Mouse (Mus musculus) MEL (cell line): ENCODE data around the gene Mrps17. TPM values are rescaled to one million over a fixed set of nuclear protein-coding genes. Genes with fewer than 3 reads are reported as not detected.

Source experiments
- DNase-seq: peaks from one replicate; pipeline ENCODE4 v3.0.0; 2011; ENCODE audit warnings: low read depth, low spot score
- H3K27ac ChIP-seq: 2 replicates; pipeline ENCODE4 v1.5.1; 2012; ENCODE audit warnings: low read depth, mild to moderate bottlenecking, control low read depth, low read length, moderate library complexity; ENCODE audit not compliant: control insufficient read depth
- H3K27me3 ChIP-seq, 2 experiments: fragments of 150-350 bp in 1 of 2; sonication (generic) in 1 of 2; 2 replicates each; pipeline ENCODE4 v1.6.1; 2012; ENCODE audit warnings: low read length in 2 of 2, mild to moderate bottlenecking in 2 of 2, improper control_type of control experiment in 1 of 2, moderate library complexity in 1 of 2; ENCODE audit not compliant: insufficient read depth in 2 of 2, control insufficient read depth in 1 of 2
- H3K36me3 ChIP-seq, 2 experiments: 2 replicates each; pipeline ENCODE4 v1.6.1; 2012 to 2014; ENCODE audit warnings: low read length in 2 of 2, improper control_type of control experiment in 1 of 2, inconsistent platforms in 1 of 2, mild to moderate bottlenecking in 1 of 2; ENCODE audit not compliant: insufficient read depth in 2 of 2, control insufficient read depth in 1 of 2
- H3K4me1 ChIP-seq, 2 experiments: fragments of 150-350 bp in 1 of 2; sonication (generic) in 1 of 2; 2 replicates each; pipeline ENCODE4 v1.6.1; 2012; ENCODE audit warnings: low read length in 2 of 2, improper control_type of control experiment in 1 of 2, mild to moderate bottlenecking in 1 of 2; ENCODE audit not compliant: insufficient read depth in 2 of 2, control insufficient read depth in 1 of 2
- H3K4me3 ChIP-seq, 2 experiments: fragments of 150-350 bp in 1 of 2; sonication (generic) in 1 of 2; 2 replicates each; pipeline ENCODE4 v1.5.1; 2012; ENCODE audit warnings: low read depth in 2 of 2, low read length in 2 of 2, mild to moderate bottlenecking in 2 of 2, moderate library complexity in 2 of 2, control low read depth in 1 of 2, improper control_type of control experiment in 1 of 2; ENCODE audit not compliant: control insufficient read depth in 1 of 2, insufficient read depth in 1 of 2
- H3K79me2 ChIP-seq: 2 replicates; pipeline ENCODE4 v1.6.1; 2012; ENCODE audit warnings: mild to moderate bottlenecking, low read length, moderate library complexity; ENCODE audit not compliant: control insufficient read depth, poor library complexity, insufficient read depth
- H3K9ac ChIP-seq: 2 replicates; pipeline ENCODE4 v1.6.1; 2012; ENCODE audit warnings: low read depth, mild to moderate bottlenecking, control low read depth, low read length, moderate library complexity; ENCODE audit not compliant: control insufficient read depth, poor library complexity, severe bottlenecking
- H3K9me3 ChIP-seq: fragments of 150-350 bp; sonication (generic); replicated peaks from 2 replicates; pipeline ENCODE4 v1.6.1; 2012; ENCODE audit warnings: mild to moderate bottlenecking, low read length, improper control_type of control experiment, moderate library complexity; ENCODE audit not compliant: insufficient read depth
- BHLHE40 ChIP-seq: IDR thresholded peaks from 2 replicates; pipeline ENCODE4 v1.6.1; 2012; ENCODE audit warnings: low read depth, mild to moderate bottlenecking, inconsistent platforms, low read length, improper control_type of control experiment, borderline replicate concordance
- CHD2 ChIP-seq: IDR thresholded peaks from 2 replicates; pipeline ENCODE4 v1.6.1; 2011; ENCODE audit warnings: low read length, improper control_type of control experiment
- CTCF ChIP-seq, 3 experiments: IDR thresholded peaks in 2 of 3; conservative IDR thresholded peaks in 1 of 3; 2 replicates each; pipeline ENCODE4 v1.5.1; 2011 to 2012; ENCODE audit warnings: low read length in 3 of 3, low read depth in 2 of 3, mild to moderate bottlenecking in 2 of 3, improper control_type of control experiment in 1 of 3, inconsistent platforms in 1 of 3, mixed read lengths in 1 of 3, moderate library complexity in 1 of 3; ENCODE audit not compliant: control insufficient read depth in 1 of 3, insufficient read depth in 1 of 3, poor library complexity in 1 of 3, severe bottlenecking in 1 of 3
- E2F4 ChIP-seq: IDR thresholded peaks from 2 replicates; pipeline ENCODE4 v1.6.1; 2011; ENCODE audit warnings: low read depth, low read length, improper control_type of control experiment, borderline replicate concordance
- EP300 ChIP-seq, 2 experiments: IDR thresholded peaks; 2 replicates each; pipeline ENCODE4 v1.6.1; 2011; ENCODE audit warnings: improper control_type of control experiment in 2 of 2, low read length in 2 of 2, low read depth in 1 of 2, mild to moderate bottlenecking in 1 of 2
- ETS1 ChIP-seq: IDR thresholded peaks from 2 replicates; pipeline ENCODE4 v1.6.1; 2012; ENCODE audit warnings: low read depth, mild to moderate bottlenecking, inconsistent platforms, low read length, improper control_type of control experiment, moderate library complexity
- GABPA ChIP-seq: IDR thresholded peaks from 2 replicates; pipeline ENCODE4 v1.6.1; 2012; ENCODE audit warnings: low read depth, mild to moderate bottlenecking, inconsistent platforms, low read length, improper control_type of control experiment, moderate library complexity
- GATA1 ChIP-seq: IDR thresholded peaks from 2 replicates; pipeline ENCODE4 v1.6.1; 2011; ENCODE audit warnings: low read depth, low read length, improper control_type of control experiment
- HCFC1 ChIP-seq: IDR thresholded peaks from 2 replicates; pipeline ENCODE4 v1.6.1; 2012; ENCODE audit warnings: low read depth, mild to moderate bottlenecking, inconsistent platforms, low read length, improper control_type of control experiment, moderate library complexity
- KAT2A ChIP-seq: conservative IDR thresholded peaks from 2 replicates; pipeline ENCODE4 v1.6.1; 2012; ENCODE audit warnings: low read depth, low read length, improper control_type of control experiment, inconsistent platforms
- MAX ChIP-seq: IDR thresholded peaks from 2 replicates; pipeline ENCODE4 v1.6.1; 2011; ENCODE audit warnings: low read length, improper control_type of control experiment
- MAZ ChIP-seq: IDR thresholded peaks from 2 replicates; pipeline ENCODE4 v1.6.1; 2012; ENCODE audit warnings: low read depth, mild to moderate bottlenecking, inconsistent platforms, low read length, improper control_type of control experiment
- MXI1 ChIP-seq: IDR thresholded peaks from 2 replicates; pipeline ENCODE4 v1.6.1; 2011; ENCODE audit warnings: mild to moderate bottlenecking, low read depth, low read length, improper control_type of control experiment
- MYB ChIP-seq: IDR thresholded peaks from 2 replicates; pipeline ENCODE4 v1.6.1; 2011; ENCODE audit warnings: mild to moderate bottlenecking, low read depth, low read length, improper control_type of control experiment
- MYC ChIP-seq: IDR thresholded peaks from 2 replicates; pipeline ENCODE4 v1.6.1; 2011; ENCODE audit warnings: low read depth, mild to moderate bottlenecking, low read length, improper control_type of control experiment, moderate library complexity
- NELFE ChIP-seq: IDR thresholded peaks from 2 replicates; pipeline ENCODE4 v1.6.1; 2011; ENCODE audit warnings: low read depth, low read length, improper control_type of control experiment
- POLR2A ChIP-seq, 2 experiments: IDR thresholded peaks; 2 replicates each; pipeline ENCODE4 v1.6.1; 2011 to 2012; ENCODE audit warnings: low read length in 2 of 2, mild to moderate bottlenecking in 2 of 2, control low read depth in 1 of 2, improper control_type of control experiment in 1 of 2, low read depth in 1 of 2, moderate library complexity in 1 of 2; ENCODE audit not compliant: control insufficient read depth in 1 of 2, insufficient read depth in 1 of 2, poor library complexity in 1 of 2
- POLR2AphosphoS2 ChIP-seq: IDR thresholded peaks from 2 replicates; pipeline ENCODE4 v1.6.1; 2011; ENCODE audit warnings: low read length, improper control_type of control experiment
- RAD21 ChIP-seq: IDR thresholded peaks from 2 replicates; pipeline ENCODE4 v1.6.1; 2011; ENCODE audit warnings: mild to moderate bottlenecking, low read depth, low read length, improper control_type of control experiment
- RCOR1 ChIP-seq: IDR thresholded peaks from 2 replicates; pipeline ENCODE4 v1.6.1; 2012; ENCODE audit warnings: low read depth, mild to moderate bottlenecking, inconsistent platforms, low read length, improper control_type of control experiment
- SMC3 ChIP-seq: IDR thresholded peaks from 2 replicates; pipeline ENCODE4 v1.6.1; 2011; ENCODE audit warnings: low read depth, low read length, improper control_type of control experiment
- TAL1 ChIP-seq: IDR thresholded peaks from 2 replicates; pipeline ENCODE4 v1.6.1; 2012; ENCODE audit warnings: mild to moderate bottlenecking, inconsistent platforms, low read length, moderate library complexity, mixed read lengths
- TBP ChIP-seq: IDR thresholded peaks from 2 replicates; pipeline ENCODE4 v1.8.0; 2011; ENCODE audit warnings: low read depth, low read length, improper control_type of control experiment
- TCF12 ChIP-seq: IDR thresholded peaks from 2 replicates; pipeline ENCODE4 v1.6.1; 2014; ENCODE audit warnings: low read depth, mild to moderate bottlenecking, inconsistent platforms, low read length, improper control_type of control experiment, moderate library complexity
- UBTF ChIP-seq: IDR thresholded peaks from 2 replicates; pipeline ENCODE4 v1.6.1; 2012; ENCODE audit warnings: low read depth, mild to moderate bottlenecking, inconsistent platforms, low read length, improper control_type of control experiment, moderate library complexity, borderline replicate concordance; ENCODE audit not compliant: insufficient read depth
- ZKSCAN1 ChIP-seq: IDR thresholded peaks from 2 replicates; pipeline ENCODE4 v1.6.1; 2012; ENCODE audit warnings: low read depth, mild to moderate bottlenecking, inconsistent platforms, low read length, improper control_type of control experiment, moderate library complexity
- ZMIZ1 ChIP-seq: IDR thresholded peaks from 2 replicates; pipeline ENCODE4 v1.6.1; 2012; ENCODE audit warnings: low read depth, mild to moderate bottlenecking, inconsistent platforms, low read length, improper control_type of control experiment, moderate library complexity
- ZNF384 ChIP-seq: IDR thresholded peaks from 2 replicates; pipeline ENCODE4 v1.6.1; 2012; ENCODE audit warnings: low read depth, mild to moderate bottlenecking, inconsistent platforms, low read length, improper control_type of control experiment
- polyA plus RNA-seq, 2 experiments: library from polyadenylated mRNA; stranded (reverse) in 1 of 2; unstranded in 1 of 2; fragments of >175 nt in 1 of 2; fragments of >200 nt in 1 of 2; gene quantifications; 2 replicates each; pipeline versions ENCODE4 v1.2.1 to v1.2.4; 2012; ENCODE audit warnings: low replicate concordance in 2 of 2, low read depth in 1 of 2; ENCODE audit not compliant: insufficient read length in 2 of 2, insufficient read depth in 1 of 2, missing spikeins in 1 of 2
- total RNA-seq: library from RNA; depleted of rRNA; stranded (reverse); fragments of 300-350 nt; gene quantifications from 2 replicates; pipeline ENCODE4 v1.2.3, GENCODE M21; 2012

Gene Mrps17
- total and polyA plus RNA-seq, 3 experiments = 182 to 211 TPM; not detected in 1

GRCm38 (mm10) chr5:129724268-129724667 is 9.0 kb downstream of the Mrps17 start (continued):
- TF ChIP-seq MAZ = 0 out of 2 replicates have a peak, but pooled peaks have one; percentile 19
- peak; percentile 89 for TF ChIP-seq TCF12
- 0 out of 2 replicates have a peak, but pooled peaks have one; percentile 5 for TF ChIP-seq TBP
- no peak for TF ChIP-seq CTCF (IDR thresholded peaks at IDR 0.05 in 2 of 3, conservative IDR thresholded peaks at IDR 0.05 in 1 of 3; ENCODE audit: control insufficient read depth in 1 of 3, insufficient read depth in 1 of 3, low read depth in 2 of 3, low read length in 3 of 3, poor library complexity in 1 of 3, severe bottlenecking in 1 of 3)
- no peak for TF ChIP-seq GABPA
- TF ChIP-seq EP300 (IDR thresholded peaks at IDR 0.05; ENCODE audit: low read depth in 1 of 2, low read length in 2 of 2) = peak; percentile 82 to 86
- TF ChIP-seq ETS1 = peak; percentile 90
- TF ChIP-seq E2F4 = no peak
- TF ChIP-seq ZKSCAN1 = no peak
- peak; percentile 88 for TF ChIP-seq MYC
- no peak for TF ChIP-seq RAD21
- TF ChIP-seq MYB = no peak
- peak; percentile 90 for TF ChIP-seq GATA1
- no peak for TF ChIP-seq CHD2
- peak; percentile 83; the same call in 1 of the 2 replicates for TF ChIP-seq RCOR1
- TF ChIP-seq MAX = peak; percentile 78
- peak; percentile 65; the same call in 1 of the 2 replicates for TF ChIP-seq ZMIZ1
- TF ChIP-seq KAT2A = no peak
- TF ChIP-seq ZNF384 = no peak
- peak; percentile 84 for TF ChIP-seq TAL1

- Histone ChIP-seq H3K9me3 (no peaks in the 10 kb centered on the region), H3K79me2 (peaks cover 23% of the 10 kb centered on the region), H3K9ac (peak within 1 kb of the TSS; percentile 96), H3K4me3 (peak within 1 kb of the TSS; percentile 88 to 95), H3K36me3 (peaks cover 0 to 39% of the 10 kb centered on the region in 2 experiments; a peak in 2 of 4 replicates), H3K27me3 (no peaks in the 10 kb centered on the region), H3K27ac (peak within 1 kb of the TSS; percentile 89), H3K4me1 (peaks cover 13 to 41% of the 10 kb centered on the region in 2 experiments)
- peak; percentile 90 for DNase-seq
- TF ChIP-seq POLR2A (IDR thresholded peaks at IDR 0.05; ENCODE audit: control insufficient read depth in 1 of 2, insufficient read depth in 1 of 2, low read depth in 1 of 2, low read length in 2 of 2, poor library complexity in 1 of 2) = peak; percentile 49 to 60; a peak in 2 of 4 replicates
- peak; percentile 99 for TF ChIP-seq UBTF
- no peak for TF ChIP-seq POLR2AphosphoS2
- TF ChIP-seq CTCF (IDR thresholded peaks at IDR 0.05 in 2 of 3, conservative IDR thresholded peaks at IDR 0.05 in 1 of 3; ENCODE audit: control insufficient read depth in 1 of 3, insufficient read depth in 1 of 3, low read depth in 2 of 3, low read length in 3 of 3, poor library complexity in 1 of 3, severe bottlenecking in 1 of 3) = peak in 2 of 3 experiments; percentile 88 to 100; a peak in 5 of 6 replicates
- TF ChIP-seq SMC3 = peak; percentile 49; the same call in 1 of the 2 replicates
- TF ChIP-seq MAZ = 0 out of 2 replicates have a peak, but pooled peaks have one; percentile 67
- TF ChIP-seq ZNF384 = peak; percentile 46; the same call in 1 of the 2 replicates
- TF ChIP-seq MXI1 = peak; percentile 10
- TF ChIP-seq BHLHE40 = no peak
- TF ChIP-seq NELFE = 0 out of 2 replicates have a peak, but pooled peaks have one; percentile 28
- peak; percentile 70; the same call in 1 of the 2 replicates for TF ChIP-seq HCFC1
- TF ChIP-seq TAL1 = no peak
- TF ChIP-seq GABPA = no peak
- TF ChIP-seq TCF12 = peak; percentile 46; the same call in 1 of the 2 replicates
Measured at GRCm38 (mm10) chr5:129724834-129725773, 9.8 kb downstream of the Mrps17 start, which contains the start of gene Nipsnap2. Nipsnap2 (plus strand) TSS chr5:129725063.
